Mouse (Mus musculus) MEL (cell line): ENCODE results near the gene Srebf1.
A peak's percentile ranks its signal among the peaks of the same experiment; 100 is the strongest.

Experiments used
- BHLHE40 ChIP-seq: IDR thresholded peaks from 2 replicates; pipeline ENCODE4 v1.6.1; 2012; ENCODE audit warnings: low read depth, mild to moderate bottlenecking, inconsistent platforms, low read length, improper control_type of control experiment, borderline replicate concordance
- CHD2 ChIP-seq: IDR thresholded peaks from 2 replicates; pipeline ENCODE4 v1.6.1; 2011; ENCODE audit warnings: low read length, improper control_type of control experiment
- CTCF ChIP-seq, 3 experiments: IDR thresholded peaks in 2 of 3; conservative IDR thresholded peaks in 1 of 3; 2 replicates each; pipeline ENCODE4 v1.5.1; 2011 to 2012; ENCODE audit warnings: low read length in 3 of 3, low read depth in 2 of 3, mild to moderate bottlenecking in 2 of 3, improper control_type of control experiment in 1 of 3, inconsistent platforms in 1 of 3, mixed read lengths in 1 of 3, moderate library complexity in 1 of 3; ENCODE audit not compliant: control insufficient read depth in 1 of 3, insufficient read depth in 1 of 3, poor library complexity in 1 of 3, severe bottlenecking in 1 of 3
- EP300 ChIP-seq, 2 experiments: IDR thresholded peaks; 2 replicates each; pipeline ENCODE4 v1.6.1; 2011; ENCODE audit warnings: improper control_type of control experiment in 2 of 2, low read length in 2 of 2, low read depth in 1 of 2, mild to moderate bottlenecking in 1 of 2
- GATA1 ChIP-seq: IDR thresholded peaks from 2 replicates; pipeline ENCODE4 v1.6.1; 2011; ENCODE audit warnings: low read depth, low read length, improper control_type of control experiment
- HCFC1 ChIP-seq: IDR thresholded peaks from 2 replicates; pipeline ENCODE4 v1.6.1; 2012; ENCODE audit warnings: low read depth, mild to moderate bottlenecking, inconsistent platforms, low read length, improper control_type of control experiment, moderate library complexity
- KAT2A ChIP-seq: conservative IDR thresholded peaks from 2 replicates; pipeline ENCODE4 v1.6.1; 2012; ENCODE audit warnings: low read depth, low read length, improper control_type of control experiment, inconsistent platforms
- POLR2A ChIP-seq, 2 experiments: IDR thresholded peaks; 2 replicates each; pipeline ENCODE4 v1.6.1; 2011 to 2012; ENCODE audit warnings: low read length in 2 of 2, mild to moderate bottlenecking in 2 of 2, control low read depth in 1 of 2, improper control_type of control experiment in 1 of 2, low read depth in 1 of 2, moderate library complexity in 1 of 2; ENCODE audit not compliant: control insufficient read depth in 1 of 2, insufficient read depth in 1 of 2, poor library complexity in 1 of 2
- TCF12 ChIP-seq: IDR thresholded peaks from 2 replicates; pipeline ENCODE4 v1.6.1; 2014; ENCODE audit warnings: low read depth, mild to moderate bottlenecking, inconsistent platforms, low read length, improper control_type of control experiment, moderate library complexity
- ZKSCAN1 ChIP-seq: IDR thresholded peaks from 2 replicates; pipeline ENCODE4 v1.6.1; 2012; ENCODE audit warnings: low read depth, mild to moderate bottlenecking, inconsistent platforms, low read length, improper control_type of control experiment, moderate library complexity
- ZNF384 ChIP-seq: IDR thresholded peaks from 2 replicates; pipeline ENCODE4 v1.6.1; 2012; ENCODE audit warnings: low read depth, mild to moderate bottlenecking, inconsistent platforms, low read length, improper control_type of control experiment

DNA sequence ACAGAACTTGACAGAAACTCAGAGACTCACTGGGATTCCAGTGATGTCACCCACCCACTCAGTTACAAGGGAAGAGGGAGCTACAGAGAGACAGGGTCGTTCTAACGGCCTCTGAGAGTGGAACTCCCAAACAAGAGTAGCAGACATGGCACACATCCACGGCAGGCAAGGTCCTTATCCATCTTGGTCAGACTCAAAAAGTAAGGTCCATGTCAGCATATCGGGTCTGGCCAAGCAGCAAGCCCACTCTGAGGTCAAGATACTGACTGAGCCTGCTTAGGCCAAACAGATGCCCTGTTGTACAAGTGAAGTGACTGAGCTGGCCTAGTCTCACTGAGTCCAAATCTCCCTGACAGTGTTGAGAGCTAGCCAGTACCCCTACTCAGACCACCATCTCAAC, 13.7 kb downstream of the Srebf1 start:
- TF ChIP-seq KAT2A (no peak), HCFC1 (no peak), CTCF (IDR thresholded peaks at IDR 0.05 in 2 of 3, conservative IDR thresholded peaks at IDR 0.05 in 1 of 3; ENCODE audit: control insufficient read depth in 1 of 3, insufficient read depth in 1 of 3, low read depth in 2 of 3, low read length in 3 of 3, poor library complexity in 1 of 3, severe bottlenecking in 1 of 3) (no peak), POLR2A (IDR thresholded peaks at IDR 0.05; ENCODE audit: control insufficient read depth in 1 of 2, insufficient read depth in 1 of 2, low read depth in 1 of 2, low read length in 2 of 2, poor library complexity in 1 of 2) (peak in 1 of 2 experiments; percentile 6; a peak in 1 of 4 replicates), TCF12 (no peak), BHLHE40 (no peak), CHD2 (no peak), EP300 (IDR thresholded peaks at IDR 0.05; ENCODE audit: low read depth in 1 of 2, low read length in 2 of 2) (no peak), ZKSCAN1 (no peak), GATA1 (no peak), ZNF384 (no peak)
